Mouse (Mus musculus): ENCODE results near the gene Ndufa11.
A peak's percentile ranks its signal among the peaks of the same experiment; 100 is the strongest.

Gene Ndufa11

GRCm38 (mm10) chr17:56715914-56716654, 1.5 kb upstream of the Ndufa11 start:
- DNase-seq (ENCODE audit: low spot score in 2 of 2) = no peak

GRCm38 (mm10) chr17:56716655-56717362, 758 bp upstream of the Ndufa11 start:
- DNase-seq (ENCODE audit: low spot score in 2 of 2) = peak; percentile 90 to 94

- no peak for DNase-seq (ENCODE audit: low spot score in 2 of 2)
These were observed 4.9 kb downstream of the Ndufa11 start for GRCm38 (mm10) chr17:56722441-56722840.

GRCm38 (mm10) chr17:56723419-56724161, 6.0 kb downstream of the Ndufa11 start:
- DNase-seq (ENCODE audit: low spot score in 2 of 2) = no peak

- no peak for DNase-seq (ENCODE audit: low spot score in 2 of 2)
These were observed 9.6 kb downstream of the Ndufa11 start for GRCm38 (mm10) chr17:56727029-56727649.

- DNase-seq (ENCODE audit: low spot score in 2 of 2) = no peak
These were observed 10.1 kb downstream of the Ndufa11 start for GRCm38 (mm10) chr17:56727659-56728058.

GRCm38 (mm10) chr17:56728117-56728516, 10.6 kb downstream of the Ndufa11 start:
- DNase-seq (ENCODE audit: low spot score in 2 of 2) = no peak

GRCm38 (mm10) chr17:56729151-56729550, 11.6 kb downstream of the Ndufa11 start:
- DNase-seq (ENCODE audit: low spot score in 2 of 2) = no peak

GRCm38 (mm10) chr17:56729656-56730055, 12.1 kb downstream of the Ndufa11 start:
- no peak for DNase-seq (ENCODE audit: low spot score in 2 of 2)

- no peak for DNase-seq (ENCODE audit: low spot score in 2 of 2)
These were observed 19.0 kb downstream of the Ndufa11 start for GRCm38 (mm10) chr17:56736534-56736933.

GRCm38 (mm10) chr17:56738221-56738620, 20.7 kb downstream of the Ndufa11 start:
- no peak for DNase-seq (ENCODE audit: low spot score in 2 of 2)

- DNase-seq (ENCODE audit: low spot score in 2 of 2) = no peak
These were observed 22.7 kb downstream of the Ndufa11 start for GRCm38 (mm10) chr17:56740118-56740787.

- DNase-seq (ENCODE audit: low spot score in 2 of 2) = no peak
These were observed 23.2 kb downstream of the Ndufa11 start for GRCm38 (mm10) chr17:56740788-56741160.

- no peak for DNase-seq (ENCODE audit: low spot score in 2 of 2)
These were observed 26.6 kb downstream of the Ndufa11 start for GRCm38 (mm10) chr17:56744173-56744572.

- no peak for DNase-seq (ENCODE audit: low spot score in 2 of 2)
These were observed 34.0 kb downstream of the Ndufa11 start for GRCm38 (mm10) chr17:56751404-56752072.

GRCm38 (mm10) chr17:56753452-56753851, 35.9 kb downstream of the Ndufa11 start:
- no peak for DNase-seq (ENCODE audit: low spot score in 2 of 2)

- DNase-seq (ENCODE audit: low spot score in 2 of 2) = no peak
These were observed 37.0 kb downstream of the Ndufa11 start for GRCm38 (mm10) chr17:56754271-56755185.

GRCm38 (mm10) chr17:56756703-56757399, 39.3 kb downstream of the Ndufa11 start:
- DNase-seq (ENCODE audit: low spot score in 2 of 2) = no peak

- DNase-seq (ENCODE audit: low spot score in 2 of 2) = peak; percentile 74 to 75
These were observed 40.0 kb downstream of the Ndufa11 start, which contains the start of gene Nrtn for GRCm38 (mm10) chr17:56757416-56758123. TSS of gene Nrtn (minus strand) at chr17:56757530.
